Mouse (Mus musculus): ENCODE measurements around the gene Fzd10. TPM values are rescaled to one million over a fixed set of nuclear protein-coding genes. Genes with fewer than 3 reads are reported as not detected.

Gene Fzd10
- total and polyA plus RNA-seq, 3 experiments, result not detected

GRCm38 (mm10) chr5:128645720-128646119 lies 45.1 kb downstream of the Fzd10 start:
- no peak for TF ChIP-seq MYC (IDR thresholded peaks at IDR 0.05; ENCODE audit: low read depth, low read length)
- no peak for TF ChIP-seq GABPA (IDR thresholded peaks at IDR 0.05; ENCODE audit: low read depth, low read length)
- no peak for TF ChIP-seq NELFE (IDR thresholded peaks at IDR 0.05; ENCODE audit: low read depth, low read length)
- TF ChIP-seq CHD1 (IDR thresholded peaks at IDR 0.05; ENCODE audit: low read depth, low read length), result no peak
- TF ChIP-seq MYB (IDR thresholded peaks at IDR 0.05; ENCODE audit: low read depth, low read length), result no peak
- no peak for TF ChIP-seq MEF2A (IDR thresholded peaks at IDR 0.05; ENCODE audit: extremely low read depth, insufficient replicate concordance, low read depth, low read length, poor library complexity, severe bottlenecking)
- TF ChIP-seq ZKSCAN1 (IDR thresholded peaks at IDR 0.05; ENCODE audit: low read depth, low read length), result no peak
- TF ChIP-seq ZC3H11A (IDR thresholded peaks at IDR 0.05; ENCODE audit: low read depth, low read length), result no peak
- TF ChIP-seq ELF1 (IDR thresholded peaks at IDR 0.05; ENCODE audit: low read depth, low read length), result no peak
- no peak for TF ChIP-seq JUND (IDR thresholded peaks at IDR 0.05; ENCODE audit: low read depth, low read length)
- no peak for TF ChIP-seq ETS1 (IDR thresholded peaks at IDR 0.05; ENCODE audit: low read depth, low read length)
- no peaks in the 10 kb centered on the region for H3K4me1 ChIP-seq (ENCODE audit: control insufficient read depth in 1 of 2, insufficient read depth in 2 of 2, low read length in 2 of 2)
- no peaks in the 10 kb centered on the region for H3K27me3 ChIP-seq (ENCODE audit: control insufficient read depth in 1 of 2, insufficient read depth in 2 of 2, low read length in 2 of 2)
- H3K9ac ChIP-seq (ENCODE audit: control insufficient read depth, low read depth, low read length, poor library complexity, severe bottlenecking), result no peak overlapping the region
- DNase-seq (ENCODE audit: low read depth, low spot score), result no peak
- H3K27ac ChIP-seq (ENCODE audit: control insufficient read depth, low read depth, low read length), result no peak overlapping the region
- H3K79me2 ChIP-seq (ENCODE audit: control insufficient read depth, insufficient read depth, low read length, poor library complexity), result no peaks in the 10 kb centered on the region
- H3K9me3 ChIP-seq (replicated peaks; ENCODE audit: insufficient read depth, low read length), result no peaks in the 10 kb centered on the region
- no peaks in the 10 kb centered on the region for H3K36me3 ChIP-seq (ENCODE audit: control insufficient read depth in 1 of 2, insufficient read depth in 2 of 2, low read length in 2 of 2)
- H3K4me3 ChIP-seq (ENCODE audit: control insufficient read depth in 1 of 2, insufficient read depth in 1 of 2, low read depth in 2 of 2, low read length in 2 of 2), result no peak overlapping the region

GRCm38 (mm10) chr5:128646286-128646685 lies 45.6 kb downstream of the Fzd10 start:
- H3K4me1 ChIP-seq (ENCODE audit: control insufficient read depth in 1 of 2, insufficient read depth in 2 of 2, low read length in 2 of 2), result no peaks in the 10 kb centered on the region
- TF ChIP-seq CHD1 (IDR thresholded peaks at IDR 0.05; ENCODE audit: low read depth, low read length) (no peak), EP300 (IDR thresholded peaks at IDR 0.05; ENCODE audit: low read depth in 1 of 2, low read length in 2 of 2) (no peak), USF1 (IDR thresholded peaks at IDR 0.05; ENCODE audit: low read depth, low read length) (no peak), MXI1 (IDR thresholded peaks at IDR 0.05; ENCODE audit: low read depth, low read length) (no peak), MAX (IDR thresholded peaks at IDR 0.05; ENCODE audit: low read length) (no peak), NRF1 (IDR thresholded peaks at IDR 0.05; ENCODE audit: insufficient read depth, low read depth, low read length, poor library complexity, severe bottlenecking) (no peak), GATA1 (IDR thresholded peaks at IDR 0.05; ENCODE audit: low read depth, low read length) (no peak), HCFC1 (IDR thresholded peaks at IDR 0.05; ENCODE audit: low read depth, low read length) (no peak), MEF2A (IDR thresholded peaks at IDR 0.05; ENCODE audit: extremely low read depth, insufficient replicate concordance, low read depth, low read length, poor library complexity, severe bottlenecking) (no peak), MAZ (IDR thresholded peaks at IDR 0.05; ENCODE audit: low read depth, low read length) (no peak), MYB (IDR thresholded peaks at IDR 0.05; ENCODE audit: low read depth, low read length) (no peak), SIN3A (IDR thresholded peaks at IDR 0.05; ENCODE audit: low read length) (no peak), ZKSCAN1 (IDR thresholded peaks at IDR 0.05; ENCODE audit: low read depth, low read length) (no peak), UBTF (IDR thresholded peaks at IDR 0.05; ENCODE audit: borderline replicate concordance, insufficient read depth, low read depth, low read length) (no peak), JUND (IDR thresholded peaks at IDR 0.05; ENCODE audit: low read depth, low read length) (no peak), USF2 (IDR thresholded peaks at IDR 0.05; ENCODE audit: borderline replicate concordance in 1 of 2, insufficient read depth in 1 of 2, low read depth in 1 of 2, low read length in 2 of 2) (no peak), TAL1 (IDR thresholded peaks at IDR 0.05; ENCODE audit: low read length) (no peak), NELFE (IDR thresholded peaks at IDR 0.05; ENCODE audit: low read depth, low read length) (no peak), RAD21 (IDR thresholded peaks at IDR 0.05; ENCODE audit: low read depth, low read length) (no peak)
- no peak overlapping the region for H3K27ac ChIP-seq (ENCODE audit: control insufficient read depth, low read depth, low read length)
- H3K4me3 ChIP-seq (ENCODE audit: control insufficient read depth in 1 of 2, insufficient read depth in 1 of 2, low read depth in 2 of 2, low read length in 2 of 2), result no peak overlapping the region
- no peak for DNase-seq (ENCODE audit: low read depth, low spot score)
- no peaks in the 10 kb centered on the region for H3K27me3 ChIP-seq (ENCODE audit: control insufficient read depth in 1 of 2, insufficient read depth in 2 of 2, low read length in 2 of 2)
- H3K36me3 ChIP-seq (ENCODE audit: control insufficient read depth in 1 of 2, insufficient read depth in 2 of 2, low read length in 2 of 2), result no peaks in the 10 kb centered on the region
- no peak overlapping the region for H3K9ac ChIP-seq (ENCODE audit: control insufficient read depth, low read depth, low read length, poor library complexity, severe bottlenecking)
- H3K9me3 ChIP-seq (replicated peaks; ENCODE audit: insufficient read depth, low read length), result no peaks in the 10 kb centered on the region
- H3K79me2 ChIP-seq (ENCODE audit: control insufficient read depth, insufficient read depth, low read length, poor library complexity), result no peaks in the 10 kb centered on the region

Measured in MEL (cell line).